Mouse (Mus musculus) left cerebral cortex, adult 2 months (tissue): Measurements from ENCODE around the gene Usp39. TPM values are rescaled to one million over a fixed set of nuclear protein-coding genes. Genes with fewer than 3 reads are reported as not detected.
A peak's percentile ranks its signal among the peaks of the same experiment; 100 is the strongest.

Source experiments
- DNase-seq, 2 experiments: peaks; one replicate each; pipeline ENCODE4 v3.0.0; 2021 to 2022; ENCODE audit warnings: low spot score in 2 of 2, mixed read lengths in 1 of 2; ENCODE audit errors: extremely low spot score in 1 of 2
- H3K27ac ChIP-seq: fragments of 200-600 bp; 2 replicates; pipeline ENCODE4 v1.8.1; 2022
- H3K4me3 ChIP-seq: fragments of 200-600 bp; 2 replicates; pipeline ENCODE4 v1.8.1; 2022
- CTCF ChIP-seq: fragments of 200-600 bp; IDR thresholded peaks from 2 replicates; pipeline ENCODE4 v1.8.1; 2022; ENCODE audit warnings: antibody characterized with exemption, mild to moderate bottlenecking, moderate library complexity
- intact Hi-C: fragments of 180-260 bp; cut with DNase I; formaldehyde crosslinking; loops from one replicate; pipeline ENCODE4 v1.15.1; 2025
- total RNA-seq, 2 experiments: library from RNA; stranded (reverse); gene quantifications; 2 replicates each; pipeline ENCODE4 v1.2.3; 2021

Gene Usp39
- total RNA-seq, 2 experiments from 2014 or later, result 31.8 to 35.5 TPM

DNA sequence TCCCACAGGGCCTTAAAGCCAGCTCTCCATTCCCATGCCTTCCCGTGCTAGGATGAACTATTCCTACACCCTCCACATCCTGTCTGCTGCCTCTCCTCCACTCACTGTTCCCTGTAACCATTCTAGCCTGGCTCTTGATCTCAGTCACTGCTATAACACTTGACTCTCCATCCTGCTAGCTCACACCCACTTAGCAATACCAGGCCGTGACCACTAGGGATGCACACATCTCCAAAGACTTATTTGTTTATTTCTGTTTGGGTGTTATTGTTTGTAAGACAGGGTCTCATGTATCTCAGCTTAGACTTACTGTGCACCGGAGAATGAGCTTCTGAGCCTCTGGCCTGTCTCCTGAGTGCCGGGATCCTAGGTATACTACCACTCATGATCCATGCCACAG, 24.6 kb upstream of the Usp39 start:
- intact Hi-C loops, result no loop called here
- peak; percentile 9 for TF ChIP-seq CTCF

DNA sequence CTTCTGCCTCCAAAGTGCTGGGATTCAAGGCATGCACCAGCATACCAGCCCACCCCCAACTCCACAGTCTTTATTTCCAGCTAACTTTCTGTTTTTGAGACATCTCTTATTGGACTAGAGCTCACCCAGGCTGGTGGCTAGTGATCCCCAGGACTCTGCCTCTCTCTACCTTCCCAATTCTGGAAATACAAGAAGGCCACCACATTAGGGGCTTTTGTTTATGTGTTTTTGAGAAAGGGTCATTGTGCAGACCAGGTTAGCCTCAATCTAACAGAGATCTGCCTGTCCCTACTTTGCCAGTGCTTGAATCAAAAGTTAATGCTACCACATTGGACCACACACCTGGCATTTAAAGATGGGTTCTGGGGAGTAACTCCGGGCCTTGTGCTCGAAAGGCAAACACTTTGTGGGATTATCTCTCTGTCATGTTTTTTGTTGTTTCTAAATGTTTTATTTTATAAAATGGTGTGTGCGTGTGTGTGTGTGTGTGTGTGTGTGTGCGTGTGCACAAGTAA, 22.5 kb upstream of the Usp39 start:
- no peak for DNase-seq
- H3K4me3 ChIP-seq, result no peak overlapping the region
- no peak overlapping the region for H3K27ac ChIP-seq
- TF ChIP-seq CTCF, result no peak
- intact Hi-C loops, result no loop called here

More for the DNA sequence above, 24.6 kb upstream of the Usp39 start:
- DNase-seq, result no peak
- Histone ChIP-seq H3K27ac (no peak overlapping the region), H3K4me3 (no peak overlapping the region)

DNA sequence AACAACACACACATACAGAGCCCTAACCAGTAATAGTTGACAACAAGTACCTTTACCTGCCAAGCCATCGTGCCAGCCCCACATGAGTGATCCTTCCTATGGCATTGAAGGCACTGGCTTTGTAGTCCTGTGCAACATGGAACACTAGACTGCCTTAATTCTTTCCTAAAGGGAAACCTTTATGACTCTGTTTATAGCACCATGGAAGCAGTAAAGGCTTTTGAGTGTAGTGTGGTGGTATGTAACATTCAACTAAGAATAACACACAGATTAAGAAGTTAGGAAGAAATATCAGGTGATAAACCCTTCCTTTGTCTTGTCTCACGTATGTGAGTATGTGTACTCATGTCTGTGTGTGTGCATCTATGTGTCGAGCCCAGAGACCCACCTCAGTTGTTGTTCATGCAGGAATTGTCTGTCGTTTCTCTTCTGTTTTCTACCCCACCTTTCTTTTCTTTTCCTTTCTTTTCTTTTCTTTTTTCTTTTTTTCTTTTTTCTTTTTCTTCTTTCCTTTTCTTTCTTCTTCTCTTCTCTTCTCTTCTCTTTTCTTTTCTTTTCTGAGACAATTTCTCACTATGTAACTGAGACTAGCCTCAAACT, 22.0 kb upstream of the Usp39 start, which contains the start of gene Rnf181:
TSS of gene Rnf181 (minus strand) at position 113 of the 600 bp plus-strand sequence.
- no peak for DNase-seq
- intact Hi-C loops, result no loop called here
- no peak within 1 kb of the TSS for H3K27ac ChIP-seq
- no peak for TF ChIP-seq CTCF
- no peak within 1 kb of the TSS for H3K4me3 ChIP-seq

DNA sequence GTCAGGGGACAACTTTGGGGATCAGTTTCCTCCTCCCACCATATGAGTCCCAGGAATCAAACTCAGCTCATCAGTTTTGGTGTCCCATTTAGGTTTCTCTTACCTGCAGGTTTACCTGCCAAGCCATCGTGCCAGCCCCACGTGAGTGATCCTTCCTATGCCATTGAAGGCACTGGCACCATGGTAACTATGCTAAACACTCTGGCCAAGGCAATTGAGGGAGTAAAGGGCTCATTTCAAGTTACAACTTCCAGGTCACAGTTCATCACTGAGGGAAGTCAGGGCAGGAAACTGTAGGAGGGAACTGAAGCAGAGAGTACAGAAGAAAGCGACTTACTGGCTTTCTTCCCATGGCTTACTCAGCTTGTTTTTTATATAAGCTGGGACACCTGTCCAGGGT, 21.3 kb upstream of the Usp39 start:
- DNase-seq, result no peak
- Histone ChIP-seq H3K4me3 (no peak overlapping the region), H3K27ac (no peak overlapping the region)
- intact Hi-C loops, result no loop called here
- no peak for TF ChIP-seq CTCF

DNA sequence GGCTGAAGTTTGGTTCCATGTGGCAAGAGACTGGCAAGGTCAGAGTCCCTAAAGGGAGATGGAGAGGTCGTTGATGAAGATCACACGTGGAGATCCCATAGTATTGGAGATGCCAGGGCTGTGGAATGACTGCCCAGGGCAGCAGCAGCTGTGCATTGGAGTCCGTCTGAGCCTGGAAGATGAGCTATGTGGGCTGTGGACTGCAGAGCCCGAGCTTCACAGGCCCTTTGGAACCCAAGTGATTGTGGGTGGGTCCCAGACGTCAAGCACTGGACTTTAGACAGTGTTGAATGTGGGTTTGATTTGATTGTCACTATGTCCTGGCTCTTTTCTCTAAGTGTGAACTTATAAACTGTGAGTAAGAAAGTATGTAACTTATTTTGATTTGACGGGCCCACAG, 20.0 kb upstream of the Usp39 start:
- intact Hi-C loops, result no loop called here
- Histone ChIP-seq H3K27ac (no peak overlapping the region), H3K4me3 (no peak overlapping the region)
- TF ChIP-seq CTCF, result no peak
- DNase-seq, result no peak

DNA sequence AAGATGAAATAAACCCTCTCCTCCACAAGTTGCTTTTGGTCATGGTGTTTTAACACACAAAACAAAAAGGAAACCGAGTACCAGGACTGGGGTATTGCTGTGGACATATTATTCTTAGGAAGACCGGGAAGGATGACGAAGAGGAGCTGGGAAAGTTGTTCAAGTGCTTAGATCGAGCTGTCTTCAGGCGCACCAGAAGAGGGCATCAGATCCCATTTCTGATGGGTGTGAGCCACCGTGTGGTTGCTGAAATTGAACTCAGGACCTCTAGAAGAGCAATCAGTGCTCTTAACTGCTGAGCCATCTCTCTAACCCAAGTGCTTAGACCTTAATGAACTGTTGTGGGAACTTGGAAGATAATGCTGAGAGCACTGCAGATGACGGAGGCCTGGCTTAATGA, 19.0 kb upstream of the Usp39 start:
- no peak overlapping the region for H3K27ac ChIP-seq
- intact Hi-C loops, result no loop called here
- no peak overlapping the region for H3K4me3 ChIP-seq
- TF ChIP-seq CTCF, result peak; percentile 42
- DNase-seq, result no peak

DNA sequence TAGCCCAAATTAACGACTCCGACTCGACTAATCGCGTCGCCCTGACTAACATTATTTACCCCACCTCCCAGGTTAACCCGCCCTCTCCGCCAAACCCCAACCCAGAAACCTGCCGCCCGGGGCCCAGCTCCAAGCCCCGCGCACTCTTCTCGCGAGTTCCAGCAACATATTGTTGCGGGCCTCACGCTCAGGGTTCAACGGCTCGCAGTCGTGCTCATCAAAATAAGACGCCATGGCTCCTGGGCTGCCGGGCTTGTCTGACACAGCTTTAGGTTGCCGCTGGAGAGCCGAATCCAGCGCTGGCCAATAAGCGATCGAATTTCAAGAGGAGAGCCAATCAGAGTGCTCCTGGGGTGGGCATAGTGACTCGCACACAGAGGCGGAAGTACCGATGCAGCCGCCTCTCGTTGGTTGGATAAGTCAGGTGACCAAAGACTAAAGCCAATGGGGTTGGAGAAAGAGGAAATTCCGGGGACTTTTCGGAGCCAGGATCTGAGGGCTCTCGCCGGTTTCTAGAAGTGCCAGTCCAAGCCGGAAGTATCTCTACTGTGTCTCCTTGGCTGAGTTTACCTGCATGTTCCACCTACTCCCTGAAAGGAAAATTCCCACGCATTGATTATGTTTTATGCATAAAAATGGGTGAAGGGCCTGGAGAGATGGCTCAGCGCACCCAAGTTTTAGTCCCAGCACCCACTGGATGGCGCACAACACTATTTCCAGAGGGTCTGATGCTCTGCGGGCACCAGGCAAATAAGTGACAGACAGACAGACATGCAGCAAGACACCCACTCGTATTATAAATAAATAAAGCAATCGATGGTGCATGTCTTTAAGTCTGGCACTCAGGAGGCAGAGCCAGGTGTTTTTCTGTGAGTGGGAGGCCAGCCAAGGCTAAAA, 17.4 kb upstream of the Usp39 start:
- peak; percentile 44 for TF ChIP-seq CTCF
- H3K27ac ChIP-seq, result peak overlapping the region; percentile 83
- H3K4me3 ChIP-seq, result peak overlapping the region; percentile 78
- DNase-seq, result peak; percentile 92 to 95
- intact Hi-C loops, result loop anchor here (2.0 kb wide), 1 partner anchor 46 kb away; no protein-coding TSS in a partner anchor

DNA sequence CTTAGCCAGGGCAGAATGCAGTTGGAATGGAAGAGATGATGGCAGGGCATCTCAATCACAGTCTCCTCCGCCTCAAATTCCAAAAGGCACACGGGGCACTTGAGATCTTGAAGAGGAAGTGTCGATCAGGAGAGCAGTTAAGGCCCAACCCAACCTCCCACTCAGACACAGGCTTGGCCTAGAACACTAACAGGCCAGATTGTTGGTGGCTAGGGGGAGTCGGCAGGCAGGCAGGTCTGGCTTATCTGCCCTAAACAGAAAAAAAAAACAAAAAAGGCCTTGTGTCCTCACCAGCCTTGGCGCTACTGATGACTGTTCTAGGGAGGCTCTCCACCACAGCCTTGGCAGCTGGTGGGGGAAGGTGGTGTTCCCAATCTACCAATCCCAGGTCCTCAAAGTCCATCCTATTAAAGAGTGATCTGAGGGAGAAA, 16.2 kb upstream of the Usp39 start:
- Histone ChIP-seq H3K27ac (no peak overlapping the region), H3K4me3 (peak overlapping the region; percentile 78)
- no peak for DNase-seq
- intact Hi-C loops, result no loop called here
- no peak for TF ChIP-seq CTCF

DNA sequence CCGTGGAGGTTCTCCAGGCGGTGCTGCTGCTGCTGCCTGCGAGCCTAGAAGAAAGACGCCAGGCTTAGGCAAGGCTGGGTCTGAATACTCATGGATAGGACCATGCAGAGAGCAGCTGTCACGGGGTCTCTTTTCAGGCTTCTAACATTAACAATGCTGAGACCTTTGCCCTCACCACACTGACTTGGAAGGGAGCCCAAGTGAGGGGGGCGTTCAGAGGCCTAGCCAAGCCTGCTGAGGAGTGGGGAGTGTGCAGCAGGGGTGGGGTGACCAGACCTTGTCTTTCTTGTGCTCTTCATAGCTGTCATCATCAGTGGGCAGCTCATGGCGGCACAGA, 15.6 kb upstream of the Usp39 start:
- Histone ChIP-seq H3K4me3 (no peak overlapping the region), H3K27ac (0 out of 2 replicates have a peak overlapping the region, but pooled peaks have one; percentile 11)
- no peak for TF ChIP-seq CTCF
- no peak for DNase-seq
- intact Hi-C loops, result no loop called here

DNA sequence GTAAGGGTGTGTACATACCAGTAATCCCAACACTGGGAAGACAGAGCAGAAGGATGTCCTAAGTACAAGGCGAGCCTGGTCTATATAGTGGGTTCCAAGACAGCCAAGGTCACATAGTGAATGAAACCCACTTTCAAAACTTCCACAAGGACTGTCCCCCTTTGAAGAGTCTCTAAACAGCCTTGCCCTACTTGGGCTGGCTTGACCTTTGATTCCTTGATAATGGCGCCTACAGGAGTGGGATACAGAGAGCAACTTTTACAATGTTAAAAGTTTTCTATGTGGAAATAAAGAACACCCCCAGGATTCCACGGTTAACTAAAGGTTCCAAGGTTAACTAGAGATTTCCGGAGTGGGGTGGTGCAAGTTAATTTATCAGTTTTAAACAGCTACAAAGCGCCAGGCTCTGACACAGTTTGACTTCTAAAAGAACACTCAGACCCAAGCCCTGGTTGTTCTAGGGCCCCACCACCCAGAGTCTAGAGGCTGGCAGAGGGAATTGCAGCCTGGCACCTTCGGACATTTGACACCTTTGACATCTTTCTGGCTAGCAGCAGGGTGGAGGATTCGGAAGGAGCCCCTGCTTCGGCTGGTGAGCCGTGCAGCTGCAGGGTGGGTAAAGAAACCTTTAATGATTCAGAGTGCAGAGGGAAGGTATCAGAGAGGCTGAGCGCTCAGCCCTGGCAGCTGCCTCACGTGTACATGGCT, 15.1 kb upstream of the Usp39 start:
- intact Hi-C loops, result loop anchor here (5.0 kb wide), 1 partner anchor 177 kb away; no protein-coding TSS in a partner anchor
- H3K4me3 ChIP-seq, result no peak overlapping the region
- no peak for DNase-seq
- TF ChIP-seq CTCF, result no peak; the same call in 1 of the 2 replicates
- 0 out of 2 replicates have a peak overlapping the region, but pooled peaks have one; percentile 11 for H3K27ac ChIP-seq

DNA sequence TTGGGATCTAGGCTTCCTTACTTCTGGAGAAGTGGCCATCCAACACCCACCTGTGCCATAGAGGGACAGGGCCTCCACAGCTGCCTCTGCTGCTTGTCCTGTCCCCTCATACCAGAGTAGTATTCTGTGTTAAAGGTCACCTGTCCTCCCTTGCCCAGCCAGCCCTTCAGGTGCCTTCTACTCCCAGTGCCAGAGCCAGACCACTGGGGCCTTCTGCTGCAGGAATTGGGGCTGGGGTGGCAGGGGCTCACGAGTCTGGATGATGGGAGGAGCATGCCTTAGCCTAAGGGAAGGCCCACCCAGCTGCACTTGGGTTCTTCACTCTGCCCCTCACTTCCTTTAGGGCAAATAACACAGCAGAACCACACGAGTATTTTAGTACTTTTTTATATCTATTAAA, 14.4 kb upstream of the Usp39 start:
- intact Hi-C loops, result loop anchor here (5.0 kb wide), 1 partner anchor 178 kb away; no protein-coding TSS in a partner anchor
- Histone ChIP-seq H3K4me3 (no peak overlapping the region), H3K27ac (no peak overlapping the region)
- DNase-seq, result no peak
- TF ChIP-seq CTCF, result no peak
